Mouse (Mus musculus) liver, postnatal 0 days (tissue): ENCODE measurements at regions not wholly inside any gene's neighbourhood (a gene's known extent, or its start where the extent isn't known, plus 50 kb on each side); places are given as distances from the start of the nearest gene placed in this dataset.

ENCODE experiments used
- CTCF ChIP-seq: sonication (generic); IDR thresholded peaks from 2 replicates; pipeline ENCODE4 v1.5.1; 2016; ENCODE audit warnings: antibody characterized with exemption, low read depth
- EP300 ChIP-seq: IDR thresholded peaks from 2 replicates; pipeline ENCODE4 v1.6.1; 2016; ENCODE audit warnings: antibody characterized with exemption, low read depth, mild to moderate bottlenecking

DNA sequence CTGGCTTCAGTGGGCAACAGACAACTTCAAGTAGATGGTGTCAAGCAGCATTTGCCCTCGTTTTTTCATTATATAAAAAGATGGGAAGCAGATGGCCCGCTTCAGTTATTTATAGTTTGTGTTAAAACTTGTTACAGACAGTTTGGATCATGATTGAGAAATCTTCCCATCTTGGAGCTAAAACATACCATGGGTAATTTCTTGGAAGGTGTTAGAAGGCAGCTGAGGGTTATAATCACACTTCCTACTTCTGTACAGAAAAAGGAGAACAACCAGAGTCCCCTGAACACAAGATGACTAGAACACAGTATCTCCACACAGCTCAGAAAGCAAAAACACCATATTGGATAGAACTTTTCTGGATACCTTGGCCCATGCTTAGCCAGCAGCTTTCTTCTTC is 118.0 kb upstream of the Fam3c start:
- no peak for TF ChIP-seq CTCF
- TF ChIP-seq EP300 = no peak
